Mouse (Mus musculus) midbrain, postnatal 0 days (tissue): ENCODE measurements around the gene Camta1. TPM values are rescaled to one million over a fixed set of nuclear protein-coding genes. Genes with fewer than 3 reads are reported as not detected.

Experiments used
- ATAC-seq: fragments of 200-750 bp; cut with Nextera tagmentation; 2 replicates; pipeline ENCODE4 v1.8.0; 2017; ENCODE audit warnings: moderate number of reproducible peaks, mild to moderate bottlenecking, moderate TSS enrichment, moderate library complexity; ENCODE audit not compliant: low FRiP score
- DNase-seq: peaks from one replicate; pipeline ENCODE4 v3.0.0-alpha.2; 2015; ENCODE audit warnings: low spot score
- H3K27ac ChIP-seq: fragments of 300-500 bp; sonication (generic); 2 replicates; pipeline ENCODE4 v1.5.1; 2014; ENCODE audit warnings: low read depth, mild to moderate bottlenecking, low read length, mixed read lengths
- H3K27me3 ChIP-seq: fragments of 300-500 bp; sonication (generic); 2 replicates; pipeline ENCODE4 v1.6.1; 2014; ENCODE audit warnings: low read length, control low read depth, mixed read lengths; ENCODE audit not compliant: insufficient read depth
- H3K36me3 ChIP-seq: fragments of 300-500 bp; sonication (generic); 2 replicates; pipeline ENCODE4 v1.6.1; 2014; ENCODE audit warnings: low read length, control low read depth, mixed read lengths; ENCODE audit not compliant: insufficient read depth
- H3K4me1 ChIP-seq: fragments of 300-500 bp; sonication (generic); 2 replicates; pipeline ENCODE4 v1.6.1; 2014; ENCODE audit warnings: mild to moderate bottlenecking, control low read depth, antibody characterized with exemption, low read length, mixed read lengths; ENCODE audit not compliant: insufficient read depth
- H3K4me2 ChIP-seq: fragments of 300-500 bp; sonication (generic); 2 replicates; pipeline ENCODE4 v1.6.1; 2014; ENCODE audit warnings: low read depth, mild to moderate bottlenecking, low read length, mixed read lengths; ENCODE audit not compliant: poor library complexity, severe bottlenecking
- H3K4me3 ChIP-seq: fragments of 300-500 bp; sonication (generic); 2 replicates; pipeline ENCODE4 v1.5.1; 2014; ENCODE audit warnings: low read depth, mild to moderate bottlenecking, low read length, moderate library complexity
- H3K9ac ChIP-seq: fragments of 300-500 bp; sonication (generic); replicated peaks from 2 replicates; pipeline ENCODE4 v1.6.1; 2014; ENCODE audit warnings: mild to moderate bottlenecking, low read length, moderate library complexity, mixed read lengths; ENCODE audit not compliant: poor library complexity, severe bottlenecking
- H3K9me3 ChIP-seq: fragments of 300-500 bp; sonication (generic); 2 replicates; pipeline ENCODE4 v1.6.1; 2016; ENCODE audit warnings: low read length, control low read depth
- CTCF ChIP-seq: IDR thresholded peaks from 2 replicates; pipeline ENCODE4 v1.5.1; 2016; ENCODE audit warnings: antibody characterized with exemption, mild to moderate bottlenecking
- WGBS: fragments of 180-500 bp; shearing (Covaris S2); extraction: QIAGEN DNeasy Blood & Tissue Kit; methylation state at CpG from one replicate; pipeline ENCODE4 v1.1.7; 2014; 5-methylcytosine and 5-hydroxymethylcytosine counted together
- polyA plus RNA-seq: library from polyadenylated mRNA; unstranded; fragments of >200 nt; fragmentation: Nextera tagmentation; extraction: Ambion mirVana; gene quantifications from 2 replicates; pipeline ENCODE4 v1.2.1, GENCODE M21; 2015
- total RNA-seq: library from RNA; depleted of rRNA; stranded (reverse); fragments of >200 nt; gene quantifications from 2 replicates; pipeline ENCODE4 v1.2.3, GENCODE M21; 2014

Gene Camta1
- total and polyA plus RNA-seq, 2 experiments from 2014 or later, result 140 to 153 TPM

DNA sequence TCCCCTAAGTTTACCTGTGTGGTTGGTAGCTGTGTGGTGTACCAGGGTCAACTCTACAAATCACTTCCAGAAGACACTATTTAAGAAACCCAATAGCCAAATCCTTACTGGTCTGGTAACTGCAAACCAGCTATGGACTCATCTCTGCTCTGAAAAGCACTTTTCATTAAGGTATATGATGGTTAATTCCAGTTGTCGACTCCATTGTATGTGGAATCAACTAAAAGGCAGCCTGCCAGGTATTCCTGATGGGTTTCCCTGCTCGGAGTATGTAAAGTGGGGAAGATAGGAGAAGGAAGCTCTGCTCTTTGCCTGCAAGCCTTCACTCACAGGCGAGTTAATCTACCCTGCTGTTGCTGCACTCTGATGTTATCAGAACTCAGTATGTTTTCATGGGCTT lies 815.2 kb downstream of the Camta1 start:
- 91% methylated on average over 3 of the region's 3 CpGs for WGBS
- no peak for ATAC-seq
- no peaks in the 10 kb centered on the region for H3K9me3 ChIP-seq

GRCm38 (mm10) chr4:151044944-151045570 lies 816.6 kb downstream of the Camta1 start:
- Histone ChIP-seq H3K36me3 (peaks cover 14% of the 10 kb centered on the region; the same call in 1 of the 2 replicates), H3K9me3 (no peaks in the 10 kb centered on the region), H3K4me1 (no peaks in the 10 kb centered on the region), H3K4me2 (peak overlapping the region; percentile 92), H3K27ac (no peak overlapping the region), H3K27me3 (no peaks in the 10 kb centered on the region), H3K9ac (peak overlapping the region; percentile 57; the same call in 1 of the 2 replicates), H3K4me3 (peak overlapping the region; percentile 57)
- ATAC-seq (no peak), DNase-seq (no peak)
- no peak for TF ChIP-seq CTCF
- WGBS, result 9% methylated on average over 20 of the region's 21 CpGs

More for the DNA sequence above, 815.2 kb downstream of the Camta1 start:
- Histone ChIP-seq H3K27ac (no peak overlapping the region), H3K9ac (no peak overlapping the region), H3K36me3 (peaks cover 21% of the 10 kb centered on the region), H3K4me3 (no peak overlapping the region), H3K4me1 (no peaks in the 10 kb centered on the region), H3K4me2 (no peak overlapping the region), H3K27me3 (no peaks in the 10 kb centered on the region)
- no peak for TF ChIP-seq CTCF
- DNase-seq, result no peak

- H3K9me3 ChIP-seq, result no peaks in the 10 kb centered on the region
- under 1% methylated on average over 59 of the region's 79 CpGs for WGBS
- no peaks in the 10 kb centered on the region for H3K4me1 ChIP-seq
- peak within 1 kb of the TSS; percentile 57 for H3K4me3 ChIP-seq
- no peak for TF ChIP-seq CTCF
- H3K27me3 ChIP-seq, result no peaks in the 10 kb centered on the region
- DNase-seq, result peak; percentile 91
- H3K9ac ChIP-seq, result peak within 1 kb of the TSS; percentile 57
- peak within 1 kb of the TSS; percentile 32; the same call in 1 of the 2 replicates for H3K27ac ChIP-seq
- peak within 1 kb of the TSS; percentile 92 for H3K4me2 ChIP-seq
- H3K36me3 ChIP-seq, result peaks cover 10% of the 10 kb centered on the region; the same call in 1 of the 2 replicates
- ATAC-seq, result peak; percentile 94
Measured at GRCm38 (mm10) chr4:151044037-151044943, 817.4 kb downstream of the Camta1 start, which contains the start of gene Per3. Per3 (minus strand) TSS chr4:151044665.

DNA sequence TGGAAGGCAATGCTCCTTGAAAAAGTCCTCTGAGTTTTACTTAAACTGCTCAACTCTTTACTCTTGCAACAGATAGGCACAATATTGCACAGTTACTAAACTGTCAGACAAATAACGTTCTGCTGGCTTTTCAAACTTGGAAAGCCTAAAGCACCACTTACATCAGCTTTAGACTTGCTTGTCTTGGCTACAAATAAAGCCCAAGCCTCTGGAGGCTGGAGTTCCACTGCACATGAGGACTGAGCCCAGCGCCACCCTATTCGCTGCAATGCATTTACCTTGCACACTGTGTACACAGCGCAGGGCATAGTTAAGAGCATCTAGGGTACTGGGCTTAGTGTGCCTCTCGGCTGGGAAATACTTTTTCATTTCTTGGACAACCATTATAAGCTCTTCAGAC lies 818.4 kb downstream of the Camta1 start:
- Histone ChIP-seq H3K36me3 (0 out of 2 replicates have a peak, but pooled peaks cover 3% of the 10 kb centered on the region), H3K4me1 (no peaks in the 10 kb centered on the region), H3K4me3 (peak overlapping the region; percentile 57; the same call in 1 of the 2 replicates), H3K4me2 (peak overlapping the region; percentile 92), H3K9me3 (no peaks in the 10 kb centered on the region), H3K9ac (no peak overlapping the region), H3K27ac (no peak overlapping the region), H3K27me3 (no peaks in the 10 kb centered on the region)
- DNase-seq (no peak), ATAC-seq (no peak)
- no peak for TF ChIP-seq CTCF
- WGBS, result 43% methylated on average over 5 of the region's 5 CpGs

DNA sequence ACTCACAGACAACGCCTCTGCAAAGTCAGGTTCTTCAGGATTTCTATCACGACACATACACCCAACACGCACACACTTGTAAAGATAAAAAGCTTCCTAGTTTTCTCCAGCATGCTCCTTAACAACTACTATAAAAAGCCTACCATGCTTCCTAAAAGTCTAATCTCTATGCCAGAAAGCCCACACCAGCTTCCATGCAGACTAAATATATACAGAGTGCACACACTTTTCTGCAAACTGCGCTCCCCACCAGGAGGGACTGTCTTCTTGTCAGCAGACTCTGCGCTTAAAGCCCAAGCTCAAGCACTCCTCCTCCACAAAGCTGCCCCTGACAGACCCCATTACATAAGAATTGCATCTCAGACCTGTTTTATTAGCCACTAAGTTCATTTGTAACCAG lies 820.2 kb downstream of the Camta1 start:
- DNase-seq, result no peak
- H3K27me3 ChIP-seq, result no peaks in the 10 kb centered on the region
- no peak for ATAC-seq
- H3K36me3 ChIP-seq, result no peaks in the 10 kb centered on the region
- H3K4me2 ChIP-seq, result no peak overlapping the region
- no peak for TF ChIP-seq CTCF
- no peaks in the 10 kb centered on the region for H3K9me3 ChIP-seq
- no peaks in the 10 kb centered on the region for H3K4me1 ChIP-seq
- H3K9ac ChIP-seq, result no peak overlapping the region
- WGBS, result 91% methylated on average over 5 of the region's 5 CpGs
- no peak overlapping the region for H3K27ac ChIP-seq
- H3K4me3 ChIP-seq, result no peak overlapping the region
